Mouse (Mus musculus) hindbrain, postnatal 0 days (tissue): ENCODE data around the gene Kif16b. TPM values are rescaled to one million over a fixed set of nuclear protein-coding genes. Genes with fewer than 3 reads are reported as not detected.

Source experiments
- ATAC-seq: fragments of 200-750 bp; cut with Nextera tagmentation; 2 replicates; pipeline ENCODE4 v1.8.0; 2017; ENCODE audit warnings: mild to moderate bottlenecking, moderate TSS enrichment, moderate library complexity
- DNase-seq: peaks from one replicate; pipeline ENCODE4 v3.0.0-alpha.2; 2015; ENCODE audit warnings: low spot score
- H3K27ac ChIP-seq: fragments of 300-500 bp; sonication (generic); 2 replicates; pipeline ENCODE4 v1.5.1; 2014; ENCODE audit warnings: mild to moderate bottlenecking
- H3K27me3 ChIP-seq: fragments of 300-500 bp; sonication (generic); 2 replicates; pipeline ENCODE4 v1.6.1; 2014; ENCODE audit warnings: low read length, mixed read lengths; ENCODE audit not compliant: insufficient read depth
- H3K36me3 ChIP-seq: fragments of 300-500 bp; sonication (generic); 2 replicates; pipeline ENCODE4 v1.6.1; 2014; ENCODE audit warnings: low read length, mixed read lengths; ENCODE audit not compliant: insufficient read depth
- H3K4me1 ChIP-seq: fragments of 300-500 bp; sonication (generic); 2 replicates; pipeline ENCODE4 v1.6.1; 2014; ENCODE audit warnings: antibody characterized with exemption, low read length, mixed read lengths; ENCODE audit not compliant: insufficient read depth
- H3K4me2 ChIP-seq: fragments of 300-500 bp; sonication (generic); 2 replicates; pipeline ENCODE4 v1.6.1; 2014; ENCODE audit warnings: low read depth, mild to moderate bottlenecking, low read length, moderate library complexity, mixed read lengths
- H3K4me3 ChIP-seq: fragments of 300-500 bp; sonication (generic); 2 replicates; pipeline ENCODE4 v1.5.1; 2014; ENCODE audit warnings: low read length
- H3K9ac ChIP-seq: fragments of 300-500 bp; sonication (generic); replicated peaks from 2 replicates; pipeline ENCODE4 v1.6.1; 2014; ENCODE audit warnings: mild to moderate bottlenecking, low read length, moderate library complexity, mixed read lengths
- H3K9me3 ChIP-seq: fragments of 300-500 bp; sonication (generic); 2 replicates; pipeline ENCODE4 v1.6.1; 2016; ENCODE audit warnings: low read length, mixed read lengths
- CTCF ChIP-seq: IDR thresholded peaks from 2 replicates; pipeline ENCODE4 v1.5.1; 2016; ENCODE audit warnings: antibody characterized with exemption, control low read depth, low read depth
- WGBS: fragments of 180-500 bp; shearing (Covaris S2); extraction: QIAGEN DNeasy Blood & Tissue Kit; methylation state at CpG from one replicate; pipeline ENCODE4 v1.1.7; 2014; 5-methylcytosine and 5-hydroxymethylcytosine counted together
- polyA plus RNA-seq: library from polyadenylated mRNA; unstranded; fragments of >200 nt; fragmentation: Nextera tagmentation; extraction: Ambion mirVana; gene quantifications from 2 replicates; pipeline ENCODE4 v1.2.1, GENCODE M21; 2015
- total RNA-seq: library from RNA; depleted of rRNA; stranded (reverse); fragments of >200 nt; gene quantifications from 2 replicates; pipeline ENCODE4 v1.2.3, GENCODE M21; 2014

The Kif16b gene
- total and polyA plus RNA-seq, 2 experiments from 2014 or later, result 3.0 to 10.0 TPM

GRCm38 (mm10) chr2:142621152-142621551, 280.2 kb downstream of the Kif16b start:
- Histone ChIP-seq H3K36me3 (no peaks in the 10 kb centered on the region), H3K27ac (no peak overlapping the region), H3K27me3 (no peaks in the 10 kb centered on the region), H3K9ac (no peak overlapping the region), H3K4me2 (no peak overlapping the region), H3K4me3 (no peak overlapping the region), H3K4me1 (no peaks in the 10 kb centered on the region), H3K9me3 (no peaks in the 10 kb centered on the region)
- 94% methylated on average over 4 of the region's 4 CpGs for WGBS
- DNase-seq (no peak), ATAC-seq (no peak)
- TF ChIP-seq CTCF, result no peak

GRCm38 (mm10) chr2:142619926-142620325, 281.4 kb downstream of the Kif16b start:
- H3K4me1 ChIP-seq, result no peaks in the 10 kb centered on the region
- H3K9me3 ChIP-seq, result no peaks in the 10 kb centered on the region
- H3K27me3 ChIP-seq, result no peaks in the 10 kb centered on the region
- no peak overlapping the region for H3K9ac ChIP-seq
- H3K36me3 ChIP-seq, result no peaks in the 10 kb centered on the region
- no peak overlapping the region for H3K27ac ChIP-seq
- no peak for TF ChIP-seq CTCF
- H3K4me3 ChIP-seq, result no peak overlapping the region
- no peak overlapping the region for H3K4me2 ChIP-seq
- ATAC-seq (no peak), DNase-seq (no peak)

GRCm38 (mm10) chr2:142614535-142614934, 286.8 kb downstream of the Kif16b start:
- no peak overlapping the region for H3K4me2 ChIP-seq
- ATAC-seq (no peak), DNase-seq (no peak)
- H3K27ac ChIP-seq, result no peak overlapping the region
- no peaks in the 10 kb centered on the region for H3K4me1 ChIP-seq
- WGBS, result 76% methylated on average over 5 of the region's 5 CpGs
- H3K36me3 ChIP-seq, result no peaks in the 10 kb centered on the region
- no peaks in the 10 kb centered on the region for H3K9me3 ChIP-seq
- H3K27me3 ChIP-seq, result no peaks in the 10 kb centered on the region
- H3K9ac ChIP-seq, result no peak overlapping the region
- TF ChIP-seq CTCF, result no peak
- no peak overlapping the region for H3K4me3 ChIP-seq

GRCm38 (mm10) chr2:142612359-142612953, 288.9 kb downstream of the Kif16b start:
- Histone ChIP-seq H3K36me3 (no peaks in the 10 kb centered on the region), H3K9ac (no peak overlapping the region), H3K27me3 (no peaks in the 10 kb centered on the region), H3K4me1 (peaks cover 6% of the 10 kb centered on the region; the same call in 1 of the 2 replicates), H3K4me2 (no peak overlapping the region), H3K27ac (no peak overlapping the region), H3K9me3 (no peaks in the 10 kb centered on the region), H3K4me3 (no peak overlapping the region)
- DNase-seq (no peak), ATAC-seq (no peak)
- whole genome bisulfite sequencing, result 84% methylated on average over 5 of the region's 5 CpGs
- TF ChIP-seq CTCF, result no peak

- no peak overlapping the region for H3K9ac ChIP-seq
- H3K9me3 ChIP-seq, result no peaks in the 10 kb centered on the region
- WGBS, result 53% methylated on average over 6 of the region's 6 CpGs
- H3K4me3 ChIP-seq, result no peak overlapping the region
- H3K4me2 ChIP-seq, result no peak overlapping the region
- H3K36me3 ChIP-seq, result no peaks in the 10 kb centered on the region
- peak; percentile 74 for TF ChIP-seq CTCF
- no peaks in the 10 kb centered on the region for H3K27me3 ChIP-seq
- no peak overlapping the region for H3K27ac ChIP-seq
- ATAC-seq (peak; percentile 64), DNase-seq (peak; percentile 60)
- H3K4me1 ChIP-seq, result peaks cover 6% of the 10 kb centered on the region; the same call in 1 of the 2 replicates
Observed at GRCm38 (mm10) chr2:142611113-142611512, 290.2 kb downstream of the Kif16b start.

GRCm38 (mm10) chr2:142610206-142610605, 291.1 kb downstream of the Kif16b start:
- Histone ChIP-seq H3K36me3 (no peaks in the 10 kb centered on the region), H3K4me1 (peaks cover 6% of the 10 kb centered on the region; the same call in 1 of the 2 replicates), H3K27ac (no peak overlapping the region), H3K9me3 (no peaks in the 10 kb centered on the region), H3K27me3 (no peaks in the 10 kb centered on the region), H3K9ac (no peak overlapping the region), H3K4me3 (no peak overlapping the region), H3K4me2 (no peak overlapping the region)
- ATAC-seq, result no peak
- 88% methylated on average over 5 of the region's 5 CpGs for WGBS
- TF ChIP-seq CTCF, result no peak
- DNase-seq, result no peak

- ATAC-seq, result peak; percentile 75
- WGBS, result 59% methylated on average over 17 of the region's 17 CpGs
- H3K27ac ChIP-seq, result peak overlapping the region; percentile 51; the same call in 1 of the 2 replicates
- TF ChIP-seq CTCF, result no peak
- no peaks in the 10 kb centered on the region for H3K27me3 ChIP-seq
- H3K4me2 ChIP-seq, result no peak overlapping the region
- peak; percentile 76 for DNase-seq
- no peak overlapping the region for H3K4me3 ChIP-seq
- no peaks in the 10 kb centered on the region for H3K9me3 ChIP-seq
- peaks cover 6% of the 10 kb centered on the region; the same call in 1 of the 2 replicates for H3K4me1 ChIP-seq
- H3K9ac ChIP-seq, result no peak overlapping the region
- H3K36me3 ChIP-seq, result no peaks in the 10 kb centered on the region
Observed at GRCm38 (mm10) chr2:142608778-142609177, 292.6 kb downstream of the Kif16b start.
